Mouse (Mus musculus) stomach, postnatal 0 days (tissue): ENCODE data around the gene Itga6.

Source experiments
- CTCF ChIP-seq: IDR thresholded peaks from 2 replicates; pipeline ENCODE4 v1.5.1; 2016; ENCODE audit warnings: antibody characterized with exemption, low read depth, mild to moderate bottlenecking, moderate library complexity
- EP300 ChIP-seq: optimal IDR thresholded peaks from 2 replicates; pipeline ENCODE3; 2016; ENCODE audit warnings: antibody characterized with exemption

- TF ChIP-seq CTCF (no peak), EP300 (no peak)
Measured at GRCm38 (mm10) chr2:71751336-71751735, 5.9 kb downstream of the Itga6 start.
